Mouse (Mus musculus) left cerebral cortex, adult 11 months (tissue): ENCODE measurements around the gene Gm47985.
"Not testable (repeated sequence)": the region's sequence is repeated elsewhere in the genome, so short reads cannot be mapped to it uniquely, and the experiment has no call there.

Experiments used
- DNase-seq: peaks from one replicate; pipeline ENCODE4 v3.0.0; 2022; ENCODE audit warnings: low spot score

The Gm47985 gene

GRCm38 (mm10) chr1:151177030-151177936 lies 5.1 kb upstream of the Gm47985 start:
- DNase-seq, result no peak

- DNase-seq, result no peak
Measured at GRCm38 (mm10) chr1:151177937-151178271, 4.4 kb upstream of the Gm47985 start.

- no peak for DNase-seq
Measured at GRCm38 (mm10) chr1:151178505-151179083, 3.7 kb upstream of the Gm47985 start.

DNA sequence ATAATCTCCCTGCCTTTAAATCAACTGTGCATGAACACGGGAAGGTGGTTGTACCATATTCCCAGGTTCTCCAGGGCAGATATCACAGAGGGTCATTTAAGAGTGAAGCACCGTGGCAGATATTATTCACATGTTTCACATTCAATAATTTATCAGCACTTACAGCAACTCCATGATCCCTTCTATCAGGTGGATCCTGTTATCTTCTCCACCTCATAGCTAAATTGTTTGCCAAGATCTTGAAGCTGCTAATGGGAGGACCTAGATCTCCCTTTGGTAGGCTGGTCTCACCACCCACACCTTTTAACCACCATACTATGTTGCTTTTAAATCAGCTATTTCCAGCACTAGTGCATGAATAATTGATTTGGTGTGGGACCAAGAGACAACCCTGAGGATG lies 2.2 kb upstream of the Gm47985 start:
- DNase-seq, result no peak

DNA sequence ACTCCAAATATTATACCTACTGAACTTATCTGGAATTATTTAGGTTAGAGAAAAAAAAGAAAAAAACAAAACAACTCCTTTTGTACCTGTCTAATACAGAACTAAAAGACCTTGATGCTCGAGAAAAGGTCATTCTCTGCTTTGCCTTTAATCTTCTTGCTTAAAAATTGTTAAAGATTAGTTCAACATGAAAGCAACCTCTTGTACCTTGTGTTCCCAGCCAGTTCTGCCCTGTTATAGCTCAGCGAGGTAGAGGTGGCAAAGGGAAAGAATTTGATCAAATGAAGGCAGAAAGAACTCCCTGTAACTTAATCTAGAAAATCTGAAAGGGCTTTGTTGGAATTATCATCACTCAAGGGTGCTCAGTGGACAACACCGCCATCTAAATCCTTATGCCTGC lies 3.8 kb downstream of the Gm47985 start:
- not testable (repeated sequence) for DNase-seq

GRCm38 (mm10) chr1:151186879-151187424 lies 4.6 kb downstream of the Gm47985 start:
- not testable (repeated sequence) for DNase-seq

DNA sequence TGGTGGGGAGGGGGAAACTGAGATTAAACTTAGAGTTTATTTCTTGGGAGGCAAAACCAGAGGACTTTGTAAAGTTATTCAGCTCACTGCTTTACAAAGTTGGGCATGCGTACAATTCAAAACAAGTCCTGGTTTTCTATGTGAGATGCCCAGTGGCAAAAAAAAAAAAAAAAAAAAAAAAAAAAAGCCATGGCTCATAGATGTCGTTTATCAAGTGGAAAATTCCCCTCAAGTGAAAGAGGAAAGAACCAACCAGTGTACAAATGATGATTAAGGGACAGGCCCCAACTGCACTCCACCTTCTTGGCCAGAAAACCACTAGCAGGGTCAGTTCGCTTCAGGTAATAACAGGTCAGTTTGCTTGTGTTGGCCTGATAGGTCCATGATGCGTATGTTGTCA lies 6.1 kb downstream of the Gm47985 start:
- no peak for DNase-seq

- not testable (repeated sequence) for DNase-seq
Measured at GRCm38 (mm10) chr1:151192075-151192474, 9.7 kb downstream of the Gm47985 start, which contains the start of gene Gm8947. Gene Gm8947 (plus strand): TSS chr1:151192376.

DNA sequence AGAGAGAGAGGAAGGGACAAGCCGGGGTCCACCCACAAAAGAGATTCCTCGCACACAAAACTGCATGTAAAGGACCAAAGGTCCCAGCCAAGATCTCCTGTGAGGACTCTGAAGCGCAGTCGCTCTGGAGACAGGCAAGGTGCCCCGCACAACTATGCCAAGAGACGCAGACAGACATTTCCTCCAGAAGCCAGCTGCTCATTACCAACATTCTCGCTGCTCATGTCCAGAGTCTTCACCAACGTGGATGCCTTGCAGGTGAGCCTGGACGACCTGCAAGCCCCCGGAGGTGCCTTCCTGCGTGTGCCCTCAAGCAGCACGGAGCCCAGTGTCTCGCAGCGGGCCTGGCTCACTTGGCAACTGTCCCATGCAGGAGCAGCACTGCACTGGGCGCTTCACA lies 10.4 kb downstream of the Gm47985 start:
- not testable (repeated sequence) for DNase-seq

- DNase-seq, result not testable (repeated sequence)
Measured at GRCm38 (mm10) chr1:151195986-151196385, 13.6 kb downstream of the Gm47985 start.

- not testable (repeated sequence) for DNase-seq
Measured at GRCm38 (mm10) chr1:151196690-151197089, 14.4 kb downstream of the Gm47985 start.

- DNase-seq, result not testable (repeated sequence)
Measured at GRCm38 (mm10) chr1:151198120-151198519, 15.8 kb downstream of the Gm47985 start, which contains the start of gene Gm47995. Gene Gm47995 (plus strand): TSS chr1:151198448.

GRCm38 (mm10) chr1:151200620-151201019 lies 18.3 kb downstream of the Gm47985 start:
- DNase-seq, result not testable (repeated sequence)

GRCm38 (mm10) chr1:151202771-151203170 lies 20.4 kb downstream of the Gm47985 start:
- not testable (repeated sequence) for DNase-seq

DNA sequence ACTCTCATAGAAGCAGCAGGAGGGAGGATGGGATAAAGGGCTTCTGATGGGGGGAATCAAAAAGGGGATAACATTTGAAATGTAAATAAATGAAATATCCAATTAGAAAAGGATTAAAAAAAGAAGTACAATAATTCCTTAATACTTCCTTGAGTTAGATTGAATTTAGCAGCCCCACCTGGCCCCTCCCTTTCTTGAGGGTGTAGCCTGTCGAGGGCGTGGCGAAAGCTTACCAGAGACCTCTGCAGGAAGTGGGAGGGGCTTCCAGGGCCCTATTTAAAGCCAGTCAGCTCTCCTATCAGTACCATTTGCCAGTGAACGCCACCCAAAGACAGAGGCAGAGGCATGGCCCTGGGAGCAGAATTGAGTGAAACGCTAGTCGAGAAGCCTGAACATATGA lies 21.5 kb downstream of the Gm47985 start, which contains the start of gene 3110040M04Rik:
Gene 3110040M04Rik (plus strand): TSS at position 304 of the 400 bp plus-strand sequence.
- DNase-seq, result not testable (repeated sequence)

- DNase-seq, result not testable (repeated sequence)
Measured at GRCm38 (mm10) chr1:151208493-151208892, 26.2 kb downstream of the Gm47985 start.

- DNase-seq, result not testable (repeated sequence)
Measured at GRCm38 (mm10) chr1:151208944-151209343, 26.6 kb downstream of the Gm47985 start.

- DNase-seq, result not testable (repeated sequence)
Measured at GRCm38 (mm10) chr1:151209824-151210355, 27.6 kb downstream of the Gm47985 start, which contains the start of gene Gm47996. Gene Gm47996 (plus strand): TSS chr1:151210131.

DNA sequence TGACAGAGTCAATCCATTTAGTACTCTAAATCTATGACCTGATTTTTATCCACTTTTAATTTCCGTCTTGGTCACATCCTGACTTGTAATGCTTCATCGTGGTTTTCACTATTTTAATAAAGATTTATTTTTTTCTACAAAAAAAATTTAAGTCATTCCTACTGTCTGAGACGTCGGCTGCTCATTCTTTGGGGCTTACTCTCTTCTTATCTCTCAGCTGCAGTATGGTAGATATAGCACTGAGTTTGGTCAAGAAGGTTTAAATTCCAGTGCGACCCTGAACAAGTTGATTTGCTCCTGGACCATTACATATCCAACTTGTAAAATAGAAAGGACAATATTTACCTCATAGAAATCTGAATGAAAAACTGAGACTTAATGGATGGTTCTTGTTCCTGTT lies 29.3 kb downstream of the Gm47985 start:
- not testable (repeated sequence) for DNase-seq

- no peak for DNase-seq
Measured at GRCm38 (mm10) chr1:151214862-151215261, 32.5 kb downstream of the Gm47985 start.

GRCm38 (mm10) chr1:151215985-151216384 lies 33.6 kb downstream of the Gm47985 start:
- no peak for DNase-seq

DNA sequence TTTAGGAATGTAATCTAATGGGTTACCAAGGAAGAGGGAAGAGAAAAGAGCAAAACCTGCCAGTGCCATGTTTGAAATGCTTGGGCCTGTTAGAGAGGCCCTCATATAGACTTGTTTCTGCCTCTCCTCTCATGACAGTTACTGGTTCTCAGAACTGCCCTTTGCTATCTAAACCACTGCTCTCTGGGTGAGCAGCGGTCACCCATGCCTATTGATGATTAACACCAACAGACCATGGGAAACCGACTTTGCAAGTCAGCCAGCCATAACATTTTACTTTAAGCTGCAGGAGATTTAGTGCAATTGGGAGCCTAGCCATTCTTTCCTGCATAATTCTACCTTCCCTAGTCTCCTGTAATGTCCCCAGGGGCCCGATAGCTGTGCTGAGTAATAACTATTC lies 34.1 kb downstream of the Gm47985 start:
- DNase-seq, result no peak
